Mouse (Mus musculus): Measurements from ENCODE around the gene Dbp.

Gene Dbp

GRCm38 (mm10) chr7:45730727-45731431 lies 26.0 kb downstream of the Dbp start:
- DNase-seq = peak; percentile 73

GRCm38 (mm10) chr7:45733477-45733876 lies 28.6 kb downstream of the Dbp start:
- no peak for DNase-seq

DNA sequence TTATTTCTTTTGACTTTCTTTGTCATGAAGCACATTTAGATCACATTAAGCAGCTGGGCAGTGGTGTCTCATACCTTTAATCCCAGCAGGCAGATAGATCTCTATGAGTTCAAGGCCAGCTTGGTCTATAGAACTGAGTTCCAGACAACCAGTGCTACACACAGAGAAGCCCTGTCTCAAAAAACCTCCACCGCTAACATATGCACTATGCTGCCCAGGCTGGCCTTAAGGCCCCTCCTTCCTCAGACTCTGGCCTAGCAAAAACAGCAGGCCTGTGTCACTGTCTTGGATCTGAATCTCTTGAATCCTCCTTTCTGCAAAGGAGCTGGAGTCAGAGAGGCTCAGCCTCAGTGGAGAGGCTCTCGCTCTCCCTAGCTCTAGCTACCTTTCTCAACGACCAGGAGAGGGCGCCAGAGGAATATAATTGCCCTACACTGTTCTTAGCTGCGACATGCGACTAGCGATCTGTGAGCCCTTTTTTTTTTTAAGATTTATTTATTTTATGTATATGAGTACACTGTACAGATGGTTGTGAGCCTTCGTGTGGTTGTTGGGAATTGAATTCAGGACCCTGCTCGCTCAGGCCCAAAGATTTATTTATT lies 34.4 kb downstream of the Dbp start:
- DNase-seq = peak; percentile 80

GRCm38 (mm10) chr7:45739820-45740219 lies 34.9 kb downstream of the Dbp start:
- no peak for DNase-seq

- no peak for DNase-seq
Observed at GRCm38 (mm10) chr7:45741308-45741707, 36.4 kb downstream of the Dbp start.

GRCm38 (mm10) chr7:45741777-45742176 lies 36.9 kb downstream of the Dbp start:
- no peak for DNase-seq

GRCm38 (mm10) chr7:45742338-45742737 lies 37.5 kb downstream of the Dbp start:
- DNase-seq = no peak

DNA sequence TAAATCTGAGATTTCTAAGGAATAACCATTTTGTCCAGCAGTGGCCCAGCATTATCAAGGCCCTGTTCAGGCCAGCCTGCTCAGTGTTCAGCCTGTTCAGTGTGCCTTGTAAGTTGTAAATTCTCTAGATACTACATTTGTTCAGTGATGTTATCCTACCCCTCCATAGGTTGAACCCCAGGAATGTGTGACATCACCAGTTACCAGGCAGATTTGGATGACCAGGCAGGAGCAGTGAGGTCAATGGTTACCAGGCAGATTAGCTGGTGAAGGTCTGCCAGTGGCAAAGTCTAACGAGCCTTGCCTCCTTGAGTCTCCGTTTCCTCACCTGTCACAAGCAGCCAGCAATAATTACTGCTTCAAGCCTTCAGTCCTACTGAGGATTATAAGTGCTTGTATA lies 39.5 kb downstream of the Dbp start:
- DNase-seq = peak; percentile 64

- no peak for DNase-seq
Observed at GRCm38 (mm10) chr7:45746518-45746917, 41.6 kb downstream of the Dbp start.

GRCm38 (mm10) chr7:45747450-45747849 lies 42.6 kb downstream of the Dbp start:
- DNase-seq = no peak

- DNase-seq = no peak
Observed at GRCm38 (mm10) chr7:45748110-45748509, 43.2 kb downstream of the Dbp start.

DNA sequence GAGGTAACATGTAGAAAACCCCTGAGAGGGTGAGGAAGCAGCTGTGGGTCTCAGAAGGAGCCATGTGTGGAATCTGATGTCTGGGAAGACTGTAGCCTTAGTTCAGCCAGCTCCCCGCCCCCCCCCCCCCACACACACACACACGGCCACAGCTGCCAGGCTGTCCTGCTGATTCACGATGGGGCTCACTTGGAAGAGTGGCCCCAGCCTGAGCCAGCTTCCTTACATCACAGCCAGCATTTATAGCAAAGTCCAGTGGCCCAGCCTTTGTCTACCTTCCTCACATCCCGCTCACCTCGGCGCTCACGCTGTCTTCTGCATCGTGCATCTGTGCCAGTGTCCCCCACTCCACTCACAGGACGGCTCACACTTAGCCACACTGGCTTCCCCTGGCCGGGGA lies 44.5 kb downstream of the Dbp start:
- no peak for DNase-seq

GRCm38 (mm10) chr7:45750162-45750561 lies 45.3 kb downstream of the Dbp start:
- no peak for DNase-seq

DNA sequence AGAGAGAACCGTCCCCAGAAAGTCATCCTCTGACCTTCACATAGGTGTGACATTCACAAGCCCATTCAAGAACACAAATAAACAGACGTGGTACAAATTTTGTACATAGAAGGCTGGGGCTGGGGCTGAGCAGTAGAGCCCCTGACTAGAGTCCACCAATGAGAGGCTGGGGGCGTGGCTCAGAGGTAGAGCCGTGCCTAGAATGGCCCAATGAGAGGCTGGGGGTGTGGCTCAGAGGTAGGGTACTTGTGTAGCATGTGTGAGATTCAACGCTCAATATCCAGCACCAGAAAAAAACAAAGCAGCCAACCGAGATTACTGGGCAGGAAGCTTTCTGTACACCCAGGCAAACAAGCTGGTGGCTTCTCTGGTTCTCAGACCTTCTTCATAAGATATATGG lies 50.8 kb downstream of the Dbp start:
- no peak for DNase-seq

DNA sequence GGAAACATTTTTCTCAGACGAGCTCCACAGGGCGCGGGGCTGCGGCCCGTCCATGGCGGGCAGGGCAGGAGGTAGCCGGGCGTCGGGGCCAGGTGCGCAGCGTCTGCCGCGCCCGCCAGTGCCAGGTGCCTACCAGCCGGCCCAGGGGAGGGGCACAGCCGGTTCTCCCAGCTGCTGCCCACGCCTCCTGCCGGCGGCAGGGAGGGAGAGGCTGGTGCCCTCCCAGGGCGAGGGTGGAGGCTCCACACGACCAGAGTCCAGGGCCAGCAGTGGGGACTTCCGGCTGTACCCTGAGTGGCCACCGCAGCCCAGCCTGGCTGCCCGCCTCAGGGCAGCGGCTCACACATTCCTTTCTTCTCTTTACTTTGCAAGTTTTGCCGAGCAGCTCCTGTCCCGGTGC lies 54.5 kb downstream of the Dbp start:
- DNase-seq = peak; percentile 23

Measured in liver (tissue).